Mouse (Mus musculus): ENCODE results near the gene Vmn1r118.
"Not testable (repeated sequence)": the region's sequence is repeated elsewhere in the genome, so short reads cannot be mapped to it uniquely, and the experiment has no call there.

Gene Vmn1r118

DNA sequence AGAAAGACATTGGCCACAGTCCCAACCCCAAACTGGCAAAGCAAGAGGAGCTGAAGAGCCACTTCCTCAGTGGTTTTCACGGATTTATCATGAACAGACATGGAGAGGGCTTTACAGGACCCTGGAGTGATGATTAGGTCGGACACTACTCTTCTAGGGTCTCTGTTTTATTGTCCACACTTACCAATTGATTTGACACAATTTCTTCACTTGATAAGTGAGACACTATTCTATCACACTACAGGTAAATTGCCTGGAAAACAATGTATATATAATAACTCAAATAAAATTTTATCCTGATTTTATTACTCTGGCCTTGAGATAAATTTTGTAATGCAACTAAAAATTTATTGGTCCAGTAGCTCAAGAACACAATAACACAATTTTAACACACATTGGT, at the start of gene Vmn1r118:
Vmn1r118 (minus strand) TSS at position 101 of the 400 bp plus-strand sequence.
- DNase-seq (ENCODE audit: low spot score): not testable (repeated sequence)

DNA sequence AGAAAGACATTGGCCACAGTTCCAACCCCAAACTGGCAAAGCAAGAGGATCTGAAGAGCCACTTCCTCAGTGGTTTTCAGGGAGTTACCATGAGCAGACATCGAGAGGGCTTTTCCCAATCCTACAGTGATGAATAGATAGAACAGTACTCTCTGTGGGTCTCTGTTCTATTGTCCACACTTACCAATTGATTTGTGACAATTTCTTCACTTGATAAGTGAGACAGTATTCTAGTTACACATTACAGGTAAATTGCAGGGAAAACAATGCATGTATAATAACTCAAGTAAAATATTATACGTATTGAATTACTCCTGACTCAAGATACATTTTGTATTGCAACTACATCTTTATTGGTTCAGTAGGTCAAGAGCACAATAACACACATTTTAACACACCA, 28.1 kb downstream of the Vmn1r118 start, which contains the start of gene Vmn1r117:
Vmn1r117 (minus strand) TSS at position 101 of the 400 bp plus-strand sequence.
- not testable (repeated sequence) for DNase-seq (ENCODE audit: low spot score)

DNA sequence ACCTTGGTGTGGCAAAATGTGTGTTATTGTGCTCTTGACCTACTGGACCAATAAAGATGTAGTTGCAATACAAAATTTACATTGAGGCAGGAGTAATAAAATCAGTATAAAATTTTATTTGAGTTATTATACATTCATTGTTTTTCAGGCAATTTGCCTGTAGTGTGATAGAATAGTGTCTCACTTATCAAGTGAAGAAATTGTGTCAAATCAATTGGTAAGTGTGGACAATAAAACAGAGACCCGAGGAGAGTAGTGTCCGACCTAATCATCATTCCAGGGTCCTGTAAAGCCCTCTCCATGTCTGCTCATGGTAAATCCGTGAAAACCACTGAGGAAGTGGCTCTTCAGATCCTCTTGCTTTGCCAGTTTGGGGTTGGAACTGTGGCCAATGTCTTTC, 40.2 kb downstream of the Vmn1r118 start, which contains the start of gene Vmn1r116:
Vmn1r116 (plus strand) TSS at position 301 of the 400 bp plus-strand sequence.
- DNase-seq (ENCODE audit: low spot score): not testable (repeated sequence)

Measured in layer of hippocampus, adult 9-10 months (tissue).